Mouse (Mus musculus): Measurements from ENCODE around the gene Arhgap40. TPM values are rescaled to one million over a fixed set of nuclear protein-coding genes. Genes with fewer than 3 reads are reported as not detected.

Arhgap40 gene
- total RNA-seq, 2 experiments from 2014 or later: 0.38 TPM; not detected in 1

GRCm38 (mm10) chr2:158546751-158547150, 34.2 kb downstream of the Arhgap40 start:
- DNase-seq (ENCODE audit: low spot score in 2 of 2): peak; percentile 86 to 89

DNA sequence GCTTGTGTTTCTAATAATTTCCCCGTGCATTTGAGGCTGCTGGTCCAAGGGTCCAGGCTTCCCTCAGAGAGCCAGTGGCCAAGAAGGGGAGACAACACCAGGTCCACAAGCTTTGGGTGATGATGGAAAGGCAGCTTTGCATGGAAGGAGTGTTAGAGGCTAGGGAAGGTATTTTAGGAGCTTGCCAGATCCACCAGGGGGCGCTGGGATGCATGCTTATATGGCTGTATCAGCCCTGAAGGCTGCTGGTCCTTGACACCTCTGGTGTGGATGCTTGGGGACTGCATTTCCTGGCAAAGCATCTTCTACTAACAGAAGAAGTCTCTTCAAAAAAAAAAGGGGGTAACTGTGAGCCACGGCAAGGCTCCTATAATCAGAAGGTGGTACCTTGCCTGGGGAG, 37.5 kb downstream of the Arhgap40 start:
- peak; percentile 88 to 90 for DNase-seq (ENCODE audit: low spot score in 2 of 2)

GRCm38 (mm10) chr2:158554366-158554765, 41.8 kb downstream of the Arhgap40 start:
- DNase-seq (ENCODE audit: low spot score in 2 of 2): no peak

DNA sequence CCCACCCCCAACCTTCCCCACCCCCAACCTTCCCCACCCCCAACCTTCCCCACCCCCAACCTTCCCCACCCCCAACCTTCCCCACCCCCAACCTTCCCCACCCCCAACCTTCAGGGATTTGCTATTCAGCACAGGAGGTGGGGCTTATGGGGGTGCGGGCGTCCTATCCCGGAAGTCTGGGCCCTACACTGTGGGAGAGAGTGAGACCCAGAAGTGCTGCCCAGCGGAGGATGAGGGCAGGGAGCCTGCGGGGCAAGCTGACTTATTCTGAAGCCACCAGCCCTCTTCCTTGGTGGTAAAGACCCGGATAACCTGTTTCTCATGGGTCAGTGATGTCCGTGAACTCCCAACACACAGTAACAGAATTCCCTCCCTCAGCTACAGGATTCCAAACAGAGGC, 42.7 kb downstream of the Arhgap40 start:
- no peak for DNase-seq (ENCODE audit: low spot score in 2 of 2)

DNA sequence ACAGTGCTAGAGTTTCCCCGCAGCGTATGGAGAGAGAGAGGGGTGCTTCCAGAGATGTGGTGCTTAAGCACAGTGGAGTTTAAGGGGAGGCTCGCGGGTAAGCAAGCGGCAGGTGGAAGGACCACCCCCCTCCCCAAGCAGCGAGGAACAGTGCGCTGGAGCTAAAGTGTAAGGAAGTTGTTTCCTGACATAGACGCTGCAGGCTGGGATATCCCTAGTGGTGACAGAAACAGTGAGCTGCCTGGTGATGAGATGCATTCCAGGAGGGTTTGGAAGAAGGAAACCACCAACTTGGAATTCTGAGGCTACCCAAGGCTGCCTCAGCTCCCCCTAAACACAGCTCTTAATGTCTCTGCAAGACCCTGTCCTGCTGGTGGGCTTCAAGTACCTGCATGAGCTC, 43.2 kb downstream of the Arhgap40 start:
- DNase-seq (ENCODE audit: low spot score in 2 of 2): no peak

DNA sequence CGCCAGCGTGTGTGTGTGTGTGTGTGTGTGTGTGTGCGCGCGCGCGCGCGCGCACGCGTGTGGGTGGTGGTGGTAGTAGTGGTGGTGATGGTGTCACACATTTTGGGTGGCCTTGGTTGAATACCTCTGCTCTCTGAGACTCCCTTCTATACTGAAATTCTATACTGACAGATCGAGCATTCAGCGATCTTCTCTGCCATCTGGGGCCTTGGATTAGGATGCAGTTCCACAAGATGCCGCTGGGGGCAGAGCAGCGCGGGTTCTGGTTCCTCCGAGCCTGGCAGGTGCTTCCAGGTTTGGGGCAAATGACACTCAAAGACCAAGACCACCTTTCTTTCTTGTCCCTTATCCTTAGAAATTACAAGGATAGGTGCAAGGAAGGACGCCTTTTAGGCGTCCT, 43.6 kb downstream of the Arhgap40 start:
- peak; percentile 88 to 89 for DNase-seq (ENCODE audit: low spot score in 2 of 2)

DNA sequence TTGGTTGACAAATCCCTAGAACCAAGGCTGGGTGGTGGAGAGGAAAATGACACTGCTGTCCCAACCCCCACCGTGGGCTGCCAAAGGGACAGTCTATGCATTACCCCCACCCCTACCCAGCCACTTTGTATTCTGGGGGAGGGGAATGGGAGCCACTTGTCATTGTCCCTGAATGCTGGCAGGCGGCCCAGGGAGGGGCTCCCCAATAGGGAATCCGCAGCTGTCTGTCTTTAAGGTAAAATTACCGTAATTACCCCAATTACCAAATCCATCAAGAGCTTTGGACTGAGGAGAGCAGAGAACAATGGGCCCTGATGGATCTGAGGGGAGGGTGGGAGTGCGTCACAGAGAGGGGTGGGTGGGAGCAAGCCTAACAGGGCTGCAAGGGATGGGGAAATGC, 44.2 kb downstream of the Arhgap40 start:
- DNase-seq (ENCODE audit: low spot score in 2 of 2): peak in 1 of 2 experiments; percentile 37

- DNase-seq (ENCODE audit: low spot score in 2 of 2): no peak
Measured at GRCm38 (mm10) chr2:158559945-158560344, 47.3 kb downstream of the Arhgap40 start.

DNA sequence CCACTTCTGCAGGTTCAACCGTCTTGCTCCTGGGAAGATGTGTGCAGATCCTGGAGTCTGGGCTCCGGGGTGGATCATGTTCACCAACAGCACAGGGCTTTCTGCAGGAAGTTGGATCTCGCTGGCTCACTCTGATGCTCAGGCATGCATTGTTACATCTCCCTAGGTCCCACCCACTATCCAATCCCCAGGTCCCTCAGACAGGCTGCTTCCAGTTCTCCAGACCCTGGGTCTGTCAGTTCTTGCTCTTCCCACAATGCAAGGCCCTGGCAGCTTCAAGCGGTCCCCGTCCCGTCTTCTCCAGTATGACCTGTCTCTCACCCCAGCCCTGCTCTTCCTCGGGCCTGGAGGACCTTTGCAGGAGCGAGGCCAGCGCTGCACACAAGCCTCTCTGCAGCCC, 48.2 kb downstream of the Arhgap40 start:
- DNase-seq (ENCODE audit: low spot score in 2 of 2): no peak

- no peak for DNase-seq (ENCODE audit: low spot score in 2 of 2)
Measured at GRCm38 (mm10) chr2:158561371-158562144, 49.0 kb downstream of the Arhgap40 start.

DNA sequence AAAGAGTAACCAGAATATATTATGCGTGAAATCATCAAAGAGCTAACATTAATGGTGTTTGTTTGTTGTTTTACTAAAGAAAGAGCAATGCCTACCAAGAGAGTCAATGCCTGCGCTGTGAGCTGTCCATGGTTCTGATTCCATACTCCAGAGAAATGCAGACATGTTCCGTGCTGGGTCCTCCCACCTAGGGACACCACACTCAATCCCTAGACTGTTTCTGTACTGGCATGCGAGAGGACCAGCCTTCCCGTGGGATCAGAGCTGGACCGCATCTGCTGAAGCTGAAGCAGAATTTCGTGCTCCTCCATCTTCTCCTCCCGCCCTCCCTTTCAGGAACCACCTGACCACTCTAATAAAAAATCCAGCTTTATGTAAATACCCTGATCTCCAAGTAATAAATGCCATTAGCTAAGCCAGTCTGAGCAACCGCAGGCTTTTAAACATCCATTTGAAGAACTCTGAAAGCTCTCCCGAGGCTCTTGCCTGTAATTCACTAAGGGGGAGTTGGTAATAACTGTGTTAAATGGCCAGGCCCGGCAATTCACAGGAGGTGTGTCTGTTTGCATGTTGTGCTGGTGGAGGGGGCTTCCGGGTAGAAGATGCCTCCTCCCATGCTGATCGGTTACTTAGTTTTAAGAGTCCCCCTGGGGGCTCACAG, 58.0 kb downstream of the Arhgap40 start:
- DNase-seq (ENCODE audit: low spot score in 2 of 2): peak in 1 of 2 experiments; percentile 36

GRCm38 (mm10) chr2:158579979-158580378, 67.4 kb downstream of the Arhgap40 start:
- no peak for DNase-seq (ENCODE audit: low spot score in 2 of 2)

GRCm38 (mm10) chr2:158584621-158585358, 72.2 kb downstream of the Arhgap40 start:
- DNase-seq (ENCODE audit: low spot score in 2 of 2): no peak

- no peak for DNase-seq (ENCODE audit: low spot score in 2 of 2)
Measured at GRCm38 (mm10) chr2:158588524-158589271, 76.1 kb downstream of the Arhgap40 start.

DNA sequence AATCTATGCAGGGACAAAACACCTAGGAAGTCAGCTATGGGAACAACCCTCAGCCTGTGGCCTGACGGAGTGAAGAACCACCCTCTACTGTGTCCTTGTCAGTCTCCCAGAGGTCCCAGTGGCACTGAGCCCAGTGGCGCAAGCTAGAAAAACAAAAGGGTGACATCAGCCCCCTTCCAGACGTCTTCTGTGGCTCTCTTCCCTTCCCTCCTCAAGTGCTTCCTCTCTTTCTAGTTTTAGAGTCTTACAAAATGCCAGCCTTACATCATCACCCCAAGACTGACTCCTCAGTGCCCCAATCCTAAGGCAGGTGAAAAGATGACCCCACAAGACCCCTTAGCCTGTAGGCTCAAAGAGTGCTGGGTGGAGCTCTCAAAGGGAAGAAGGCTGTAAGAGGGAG, 77.9 kb downstream of the Arhgap40 start:
- DNase-seq (ENCODE audit: low spot score in 2 of 2): no peak

DNA sequence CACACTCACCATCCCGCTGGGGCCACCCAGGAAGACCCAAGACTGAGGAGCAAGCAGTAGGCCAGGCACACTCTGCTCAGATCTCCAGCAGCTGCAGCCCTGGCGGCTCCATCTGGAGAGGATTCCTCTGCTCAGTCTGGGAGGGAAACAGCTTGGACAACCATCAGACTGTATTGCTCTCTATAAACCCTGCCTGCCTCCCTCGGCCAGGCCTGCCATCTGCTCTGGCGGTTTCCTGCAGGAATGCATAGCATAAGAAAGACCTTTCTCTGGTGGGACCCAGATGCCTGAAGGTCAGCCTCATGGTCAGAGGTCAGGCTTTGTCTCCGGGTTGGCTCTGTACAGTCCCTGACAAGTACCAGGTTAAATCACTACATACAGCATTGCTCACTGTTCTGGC, 78.7 kb downstream of the Arhgap40 start:
- peak in 1 of 2 experiments; percentile 21 for DNase-seq (ENCODE audit: low spot score in 2 of 2)

DNA sequence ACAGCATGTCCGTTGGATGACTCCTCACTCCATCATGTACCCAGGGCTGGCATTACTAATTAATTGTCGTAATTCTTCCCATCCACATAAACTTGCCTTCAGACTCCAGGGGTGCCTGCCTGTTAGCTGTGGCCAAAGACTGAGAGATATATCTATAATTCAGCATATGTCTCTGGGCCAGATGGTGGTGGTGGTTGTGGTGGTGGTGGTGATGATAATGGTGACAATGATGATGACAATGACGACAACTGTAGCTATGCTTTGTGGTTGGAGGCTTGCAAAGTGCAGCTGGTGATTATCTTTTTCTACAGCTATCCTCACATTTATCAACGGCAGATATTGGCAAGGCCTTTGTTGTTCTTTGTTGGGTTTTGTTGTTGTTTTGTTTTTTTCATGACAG, 80.8 kb downstream of the Arhgap40 start:
- no peak for DNase-seq (ENCODE audit: low spot score in 2 of 2)

DNA sequence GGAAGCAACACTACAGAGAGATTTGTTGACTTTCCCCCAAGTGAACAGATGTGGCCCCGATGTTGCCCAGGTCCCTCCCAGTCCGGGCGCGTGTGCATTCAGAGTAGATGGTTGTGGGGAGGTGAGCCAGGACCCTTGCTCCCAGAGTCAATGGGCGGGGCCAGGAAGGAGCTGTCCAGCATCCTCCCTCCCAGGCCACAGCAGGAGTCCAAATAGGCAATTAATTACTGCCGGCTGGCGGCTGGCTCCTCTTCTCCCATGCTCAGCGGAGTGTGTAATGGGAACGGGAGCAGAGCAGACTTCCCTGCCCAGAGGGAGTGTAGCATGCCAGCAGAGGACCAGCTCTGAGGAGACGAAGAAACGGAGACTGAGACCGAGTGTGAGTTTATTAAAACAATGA, 82.5 kb downstream of the Arhgap40 start:
- peak; percentile 53 to 65 for DNase-seq (ENCODE audit: low spot score in 2 of 2)

- no peak for DNase-seq (ENCODE audit: low spot score in 2 of 2)
Measured at GRCm38 (mm10) chr2:158595577-158595976, 83.0 kb downstream of the Arhgap40 start.

GRCm38 (mm10) chr2:158596803-158597202, 84.2 kb downstream of the Arhgap40 start:
- DNase-seq (ENCODE audit: low spot score in 2 of 2): no peak

Measured in layer of hippocampus, postnatal 10 days (tissue).